Mouse (Mus musculus): ENCODE data around the gene Gkn1. TPM values are rescaled to one million over a fixed set of nuclear protein-coding genes. Genes with fewer than 3 reads are reported as not detected.

Gene Gkn1
- polyA plus RNA-seq, 1 experiment from 2014 or later, result not detected

DNA sequence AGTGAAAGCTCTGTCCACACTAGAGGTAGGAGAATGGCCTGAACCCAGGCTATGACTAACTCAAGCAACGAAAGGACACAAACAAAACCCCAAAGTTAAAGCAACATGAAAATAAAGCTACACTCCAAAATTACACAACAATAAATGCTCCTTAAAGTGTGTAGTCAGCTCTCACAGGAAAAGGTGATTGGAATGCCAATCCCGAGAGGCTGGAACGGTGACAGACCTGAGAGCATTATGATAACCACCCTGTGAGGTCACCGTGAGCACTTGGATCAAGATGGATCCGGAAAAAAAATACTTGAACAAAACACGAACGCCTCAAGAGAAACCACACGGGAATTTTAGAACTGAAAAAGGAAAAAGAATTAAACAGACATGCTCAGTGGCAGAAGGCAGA lies 46.3 kb downstream of the Gkn1 start:
- no peaks in the 10 kb centered on the region for H3K36me3 ChIP-seq (ENCODE audit: control insufficient read depth, insufficient read depth, low read length)
- DNase-seq (ENCODE audit: low spot score), result no peak
- ATAC-seq (replicated peaks; ENCODE audit: low FRiP score), result no peak
- H3K27me3 ChIP-seq (replicated peaks; ENCODE audit: control insufficient read depth, insufficient read depth, low read length), result no peaks in the 10 kb centered on the region
- H3K4me3 ChIP-seq (ENCODE audit: low read depth, low read length), result no peak overlapping the region
- H3K4me2 ChIP-seq, result no peak overlapping the region
- no peaks in the 10 kb centered on the region for H3K9me3 ChIP-seq (ENCODE audit: control insufficient read depth, low read length)
- H3K9ac ChIP-seq (ENCODE audit: low read depth, low read length), result no peak overlapping the region
- no peak overlapping the region for H3K27ac ChIP-seq (ENCODE audit: low read depth, low read length)
- 81% methylated on average over 8 of the region's 8 CpGs for WGBS
- no peaks in the 10 kb centered on the region for H3K4me1 ChIP-seq (replicated peaks; ENCODE audit: control insufficient read depth, insufficient read depth, low read length)

DNA sequence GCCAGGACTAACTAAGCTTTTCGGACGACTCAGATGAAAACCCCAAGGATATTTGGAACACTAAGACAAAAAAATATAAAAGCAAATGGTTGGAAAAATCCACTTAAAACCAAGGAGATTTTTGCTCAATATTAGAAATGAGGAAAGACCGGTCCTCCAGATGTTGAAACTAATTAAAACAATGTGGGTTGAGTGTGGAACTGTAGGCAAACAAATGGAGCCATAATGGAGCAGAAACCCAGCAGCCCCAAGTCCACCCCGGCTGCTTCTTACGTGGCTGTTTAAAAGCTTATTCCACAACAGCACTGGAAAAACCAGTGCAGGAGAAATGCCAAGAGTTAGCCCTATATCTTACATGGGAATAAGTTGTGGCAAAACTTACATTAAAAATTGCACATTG lies 48.0 kb downstream of the Gkn1 start:
- H3K4me1 ChIP-seq (replicated peaks; ENCODE audit: control insufficient read depth, insufficient read depth, low read length), result peaks cover 2% of the 10 kb centered on the region; the same call in 1 of the 2 replicates
- ATAC-seq (replicated peaks; ENCODE audit: low FRiP score), result no peak
- DNase-seq (ENCODE audit: low spot score), result no peak
- H3K4me2 ChIP-seq, result no peak overlapping the region
- H3K9ac ChIP-seq (ENCODE audit: low read depth, low read length), result no peak overlapping the region
- H3K27me3 ChIP-seq (replicated peaks; ENCODE audit: control insufficient read depth, insufficient read depth, low read length), result no peaks in the 10 kb centered on the region
- no peaks in the 10 kb centered on the region for H3K9me3 ChIP-seq (ENCODE audit: control insufficient read depth, low read length)
- H3K4me3 ChIP-seq (ENCODE audit: low read depth, low read length), result no peak overlapping the region
- no peaks in the 10 kb centered on the region for H3K36me3 ChIP-seq (ENCODE audit: control insufficient read depth, insufficient read depth, low read length)
- no peak overlapping the region for H3K27ac ChIP-seq (ENCODE audit: low read depth, low read length)
- WGBS, result 86% methylated on average over 5 of the region's 5 CpGs

DNA sequence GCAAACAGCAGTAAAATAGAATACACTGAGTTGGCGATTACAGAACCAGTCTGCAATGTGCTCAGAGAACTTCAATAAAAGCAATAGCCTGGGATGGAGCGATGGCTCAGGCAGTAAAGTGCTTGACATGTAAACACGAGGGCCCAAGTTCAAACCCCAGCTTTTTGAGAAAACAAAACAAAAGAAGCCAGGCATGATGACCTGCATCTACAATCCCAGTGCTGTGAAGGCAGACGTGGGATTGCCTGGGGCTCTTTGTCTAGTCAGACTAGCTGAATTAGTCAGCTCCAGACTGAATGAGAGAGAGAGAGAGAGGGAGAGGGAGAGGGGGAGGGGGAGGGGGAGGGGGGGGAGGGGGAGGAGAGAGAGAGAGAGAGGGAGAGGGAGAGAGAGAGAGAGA lies 48.8 kb downstream of the Gkn1 start:
- Histone ChIP-seq H3K4me3 (ENCODE audit: low read depth, low read length) (no peak overlapping the region), H3K4me2 (no peak overlapping the region), H3K27me3 (replicated peaks; ENCODE audit: control insufficient read depth, insufficient read depth, low read length) (no peaks in the 10 kb centered on the region), H3K27ac (ENCODE audit: low read depth, low read length) (no peak overlapping the region), H3K36me3 (ENCODE audit: control insufficient read depth, insufficient read depth, low read length) (no peaks in the 10 kb centered on the region), H3K9me3 (ENCODE audit: control insufficient read depth, low read length) (no peaks in the 10 kb centered on the region), H3K9ac (ENCODE audit: low read depth, low read length) (no peak overlapping the region), H3K4me1 (replicated peaks; ENCODE audit: control insufficient read depth, insufficient read depth, low read length) (peaks cover 2% of the 10 kb centered on the region; the same call in 1 of the 2 replicates)
- no peak for DNase-seq (ENCODE audit: low spot score)
- 66% methylated on average over 4 of the region's 4 CpGs for WGBS
- no peak for ATAC-seq (replicated peaks; ENCODE audit: low FRiP score)

Other genes starting within 250 kb of the Gkn1 start
- gene D6Ertd527e, start 246.2 kb downstream of the Gkn1 start, polyA plus RNA-seq (2014; fragmentation: Nextera tagmentation; extraction: Ambion mirVana), result 0.19 and 0.43 TPM in 2 replicates
- gene Antxr1, start 15.1 kb downstream of the Gkn1 start, polyA plus RNA-seq (2014; fragmentation: Nextera tagmentation; extraction: Ambion mirVana), result 2.0 and 3.1 TPM in 2 replicates
- not detected in 2 replicates for gene Gkn2, start 22.4 kb upstream of the Gkn1 start, polyA plus RNA-seq (2014; fragmentation: Nextera tagmentation; extraction: Ambion mirVana)
- gene Gkn3, start 38.0 kb upstream of the Gkn1 start, polyA plus RNA-seq (2014; fragmentation: Nextera tagmentation; extraction: Ambion mirVana), result 0.21 TPM in 1 of 2 replicates, not detected in the other
- gene Bmp10, start 78.1 kb upstream of the Gkn1 start, polyA plus RNA-seq (2014; fragmentation: Nextera tagmentation; extraction: Ambion mirVana), result 0.75 and 0.82 TPM in 2 replicates
- 6.9 and 7.9 TPM in 2 replicates for gene Arhgap25, start 182.3 kb upstream of the Gkn1 start, polyA plus RNA-seq (2014; fragmentation: Nextera tagmentation; extraction: Ambion mirVana)
- 1.8 and 3.2 TPM in 2 replicates for gene Prokr1, start 239.8 kb upstream of the Gkn1 start, polyA plus RNA-seq (2014; fragmentation: Nextera tagmentation; extraction: Ambion mirVana)